Mouse (Mus musculus): Measurements from ENCODE around the gene Clip2. TPM values are rescaled to one million over a fixed set of nuclear protein-coding genes. Genes with fewer than 3 reads are reported as not detected.
A peak's percentile ranks its signal among the peaks of the same experiment; 100 is the strongest.

The Clip2 gene
- polyA plus RNA-seq, 1 experiment: not detected

- WGBS: 52% methylated on average over 11 of the region's 11 CpGs
- no peak overlapping the region for H3K27ac ChIP-seq (ENCODE audit: insufficient read depth, low read depth, low read length)
- TF ChIP-seq POLR2A (IDR thresholded peaks at IDR 0.05; ENCODE audit: insufficient read depth, low read depth, low read length) (no peak), CTCF (IDR thresholded peaks at IDR 0.05; ENCODE audit: insufficient read depth, low read depth, low read length) (peak; percentile 71)
Measured at GRCm38 (mm10) chr5:134494142-134494541, 58.1 kb downstream of the Clip2 start.

GRCm38 (mm10) chr5:134492956-134493355 is 59.3 kb downstream of the Clip2 start:
- TF ChIP-seq CTCF (IDR thresholded peaks at IDR 0.05; ENCODE audit: insufficient read depth, low read depth, low read length) (no peak), POLR2A (IDR thresholded peaks at IDR 0.05; ENCODE audit: insufficient read depth, low read depth, low read length) (no peak)
- 99% methylated on average over 4 of the region's 4 CpGs for WGBS
- Histone ChIP-seq H3K4me3 (ENCODE audit: insufficient read depth, low read depth, low read length) (no peak overlapping the region), H3K4me1 (ENCODE audit: control insufficient read depth, insufficient read depth, low read length) (peaks cover 29% of the 10 kb centered on the region), H3K27ac (ENCODE audit: insufficient read depth, low read depth, low read length) (no peak overlapping the region)

More at GRCm38 (mm10) chr5:134494142-134494541, 58.1 kb downstream of the Clip2 start:
- Histone ChIP-seq H3K4me3 (ENCODE audit: insufficient read depth, low read depth, low read length) (no peak overlapping the region), H3K4me1 (ENCODE audit: control insufficient read depth, insufficient read depth, low read length) (peaks cover 21% of the 10 kb centered on the region)

GRCm38 (mm10) chr5:134491712-134492417 is 60.4 kb downstream of the Clip2 start:
- WGBS: 24% methylated on average over 18 of the region's 18 CpGs
- Histone ChIP-seq H3K4me1 (ENCODE audit: control insufficient read depth, insufficient read depth, low read length) (peaks cover 31% of the 10 kb centered on the region), H3K4me3 (ENCODE audit: insufficient read depth, low read depth, low read length) (no peak overlapping the region), H3K27ac (ENCODE audit: insufficient read depth, low read depth, low read length) (no peak overlapping the region)
- TF ChIP-seq CTCF (IDR thresholded peaks at IDR 0.05; ENCODE audit: insufficient read depth, low read depth, low read length) (peak; percentile 85), POLR2A (IDR thresholded peaks at IDR 0.05; ENCODE audit: insufficient read depth, low read depth, low read length) (no peak)

GRCm38 (mm10) chr5:134491206-134491605 is 61.0 kb downstream of the Clip2 start:
- no peak for TF ChIP-seq POLR2A (IDR thresholded peaks at IDR 0.05; ENCODE audit: insufficient read depth, low read depth, low read length)
- TF ChIP-seq CTCF (IDR thresholded peaks at IDR 0.05; ENCODE audit: insufficient read depth, low read depth, low read length): no peak
- peaks cover 34% of the 10 kb centered on the region for H3K4me1 ChIP-seq (ENCODE audit: control insufficient read depth, insufficient read depth, low read length)
- 81% methylated on average over 2 of the region's 2 CpGs for WGBS
- no peak overlapping the region for H3K27ac ChIP-seq (ENCODE audit: insufficient read depth, low read depth, low read length)
- H3K4me3 ChIP-seq (ENCODE audit: insufficient read depth, low read depth, low read length): no peak overlapping the region

- TF ChIP-seq POLR2A (IDR thresholded peaks at IDR 0.05; ENCODE audit: insufficient read depth, low read depth, low read length): no peak
- TF ChIP-seq CTCF (IDR thresholded peaks at IDR 0.05; ENCODE audit: insufficient read depth, low read depth, low read length): peak; percentile 71; the same call in 1 of the 2 replicates
- WGBS: 86% methylated on average over 12 of the region's 12 CpGs
- Histone ChIP-seq H3K4me1 (ENCODE audit: control insufficient read depth, insufficient read depth, low read length) (peaks cover 35% of the 10 kb centered on the region), H3K27ac (ENCODE audit: insufficient read depth, low read depth, low read length) (no peak overlapping the region), H3K4me3 (ENCODE audit: insufficient read depth, low read depth, low read length) (no peak overlapping the region)
Measured at GRCm38 (mm10) chr5:134490465-134490864, 61.8 kb downstream of the Clip2 start.

GRCm38 (mm10) chr5:134489583-134489982 is 62.7 kb downstream of the Clip2 start:
- 26% methylated on average over 9 of the region's 9 CpGs for WGBS
- peak overlapping the region; percentile 45 for H3K27ac ChIP-seq (ENCODE audit: insufficient read depth, low read depth, low read length)
- TF ChIP-seq POLR2A (IDR thresholded peaks at IDR 0.05; ENCODE audit: insufficient read depth, low read depth, low read length): no peak
- TF ChIP-seq CTCF (IDR thresholded peaks at IDR 0.05; ENCODE audit: insufficient read depth, low read depth, low read length): peak; percentile 56

GRCm38 (mm10) chr5:134488596-134488995 is 63.6 kb downstream of the Clip2 start:
- Histone ChIP-seq H3K27ac (ENCODE audit: insufficient read depth, low read depth, low read length) (peak overlapping the region; percentile 86), H3K4me3 (ENCODE audit: insufficient read depth, low read depth, low read length) (no peak overlapping the region), H3K4me1 (ENCODE audit: control insufficient read depth, insufficient read depth, low read length) (peaks cover 35% of the 10 kb centered on the region)
- no peak for TF ChIP-seq CTCF (IDR thresholded peaks at IDR 0.05; ENCODE audit: insufficient read depth, low read depth, low read length)
- no peak for TF ChIP-seq POLR2A (IDR thresholded peaks at IDR 0.05; ENCODE audit: insufficient read depth, low read depth, low read length)
- 47% methylated on average over 4 of the region's 4 CpGs for WGBS

More at GRCm38 (mm10) chr5:134489583-134489982, 62.7 kb downstream of the Clip2 start:
- Histone ChIP-seq H3K4me3 (ENCODE audit: insufficient read depth, low read depth, low read length) (no peak overlapping the region), H3K4me1 (ENCODE audit: control insufficient read depth, insufficient read depth, low read length) (peaks cover 35% of the 10 kb centered on the region)

- Histone ChIP-seq H3K4me1 (ENCODE audit: control insufficient read depth, insufficient read depth, low read length) (peaks cover 35% of the 10 kb centered on the region), H3K27ac (ENCODE audit: insufficient read depth, low read depth, low read length) (peak overlapping the region; percentile 88), H3K4me3 (ENCODE audit: insufficient read depth, low read depth, low read length) (no peak overlapping the region)
- TF ChIP-seq CTCF (IDR thresholded peaks at IDR 0.05; ENCODE audit: insufficient read depth, low read depth, low read length): no peak
- TF ChIP-seq POLR2A (IDR thresholded peaks at IDR 0.05; ENCODE audit: insufficient read depth, low read depth, low read length): no peak
- WGBS: 25% methylated on average over 10 of the region's 10 CpGs
Measured at GRCm38 (mm10) chr5:134488042-134488441, 64.2 kb downstream of the Clip2 start.

GRCm38 (mm10) chr5:134485900-134486665 is 66.2 kb downstream of the Clip2 start:
- TF ChIP-seq POLR2A (IDR thresholded peaks at IDR 0.05; ENCODE audit: insufficient read depth, low read depth, low read length) (no peak), CTCF (IDR thresholded peaks at IDR 0.05; ENCODE audit: insufficient read depth, low read depth, low read length) (peak; percentile 37; the same call in 1 of the 2 replicates)
- 46% methylated on average over 13 of the region's 13 CpGs for WGBS
- no peak overlapping the region for H3K4me3 ChIP-seq (ENCODE audit: insufficient read depth, low read depth, low read length)
- H3K4me1 ChIP-seq (ENCODE audit: control insufficient read depth, insufficient read depth, low read length): peaks cover 28% of the 10 kb centered on the region
- H3K27ac ChIP-seq (ENCODE audit: insufficient read depth, low read depth, low read length): no peak overlapping the region
